Mouse (Mus musculus) testis, adult 2 months (tissue): Measurements from ENCODE around the gene Tex36. TPM values are rescaled to one million over a fixed set of nuclear protein-coding genes. Genes with fewer than 3 reads are reported as not detected.

Experiments used
- H3K27ac ChIP-seq: fragments of 200-500 bp; 2 replicates; pipeline ENCODE4 v1.5.1; 2012; ENCODE audit warnings: low read depth, low read length; ENCODE audit not compliant: control insufficient read depth, insufficient read depth
- H3K27me3 ChIP-seq: fragments of 200-500 bp; 2 replicates; pipeline ENCODE4 v1.6.1; 2012; ENCODE audit warnings: mild to moderate bottlenecking, low read length, moderate library complexity; ENCODE audit not compliant: control insufficient read depth, insufficient read depth
- H3K36me3 ChIP-seq: fragments of 200-500 bp; 2 replicates; pipeline ENCODE4 v1.6.1; 2012; ENCODE audit warnings: mild to moderate bottlenecking, low read length; ENCODE audit not compliant: control insufficient read depth, insufficient read depth
- H3K4me1 ChIP-seq: fragments of 200-500 bp; 2 replicates; pipeline ENCODE4 v1.6.1; 2012; ENCODE audit warnings: low read length; ENCODE audit not compliant: control insufficient read depth, insufficient read depth
- H3K4me3 ChIP-seq: fragments of 200-500 bp; 2 replicates; pipeline ENCODE4 v1.5.1; 2012; ENCODE audit warnings: low read depth, mild to moderate bottlenecking, low read length, moderate library complexity, mixed read lengths; ENCODE audit not compliant: control insufficient read depth
- CTCF ChIP-seq: fragments of 200-500 bp; IDR thresholded peaks from 2 replicates; pipeline ENCODE4 v1.5.1; 2012; ENCODE audit warnings: low read depth, mild to moderate bottlenecking, inconsistent platforms, low read length, moderate library complexity; ENCODE audit not compliant: control insufficient read depth, insufficient read depth, insufficient replicate concordance
- POLR2A ChIP-seq: fragments of 200-500 bp; IDR thresholded peaks from 2 replicates; pipeline ENCODE4 v1.6.1; 2012; ENCODE audit warnings: low read depth, mild to moderate bottlenecking, inconsistent platforms, low read length, moderate library complexity; ENCODE audit not compliant: control insufficient read depth
- polyA plus RNA-seq: library from polyadenylated mRNA; depleted of rRNA; stranded (reverse); fragments of >200 nt; gene quantifications from 2 replicates; pipeline ENCODE4 v1.2.3, GENCODE M21; 2012

Tex36 gene
- polyA plus RNA-seq, 1 experiment = 137 TPM

DNA sequence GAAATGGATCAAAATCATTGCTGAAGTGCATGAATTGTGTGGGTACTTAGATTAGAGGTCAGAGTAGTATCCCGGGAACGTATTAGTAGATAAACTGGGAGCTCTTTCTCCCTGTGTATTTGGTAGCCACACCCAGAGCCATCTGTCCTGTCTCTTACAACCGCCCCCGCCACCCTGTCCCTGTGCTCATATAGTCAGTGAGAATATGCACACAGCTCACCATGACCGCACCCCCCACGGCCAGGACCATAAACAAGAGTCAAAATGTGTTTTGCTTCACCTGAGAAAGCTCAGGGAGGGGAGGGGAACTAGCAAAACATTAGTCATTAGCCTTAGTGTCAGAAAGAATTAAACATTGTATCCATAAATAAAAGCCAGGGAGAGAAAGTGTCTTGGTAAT is 18.7 kb downstream of the Tex36 start:
- H3K4me3 ChIP-seq = no peak overlapping the region
- no peak for TF ChIP-seq CTCF
- TF ChIP-seq POLR2A = no peak
- no peaks in the 10 kb centered on the region for H3K4me1 ChIP-seq

DNA sequence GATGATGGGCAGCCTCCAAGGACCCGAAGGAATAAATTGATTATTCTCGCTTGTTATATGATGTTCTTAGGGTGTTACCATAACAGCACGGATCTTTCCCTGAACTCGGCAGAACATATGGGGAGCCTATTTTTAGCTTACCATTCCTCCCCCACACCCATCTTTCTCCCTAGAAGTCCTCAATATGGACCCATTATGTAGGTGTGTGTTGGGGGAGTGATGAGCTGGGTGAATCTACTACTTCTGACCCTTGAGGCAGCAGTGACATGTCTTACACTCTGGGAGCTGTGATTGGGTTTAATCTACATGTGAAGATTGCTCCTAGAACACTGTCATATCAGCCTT is 21.7 kb downstream of the Tex36 start:
- H3K36me3 ChIP-seq = no peaks in the 10 kb centered on the region
- H3K27me3 ChIP-seq = no peaks in the 10 kb centered on the region
- TF ChIP-seq CTCF = no peak
- TF ChIP-seq POLR2A = no peak
- H3K4me3 ChIP-seq = no peak overlapping the region
- H3K4me1 ChIP-seq = no peaks in the 10 kb centered on the region
- H3K27ac ChIP-seq = no peak overlapping the region

More for the DNA sequence above, 18.7 kb downstream of the Tex36 start:
- Histone ChIP-seq H3K27me3 (no peaks in the 10 kb centered on the region), H3K27ac (no peak overlapping the region), H3K36me3 (no peaks in the 10 kb centered on the region)

GRCm38 (mm10) chr7:133579491-133580295 is 22.3 kb downstream of the Tex36 start:
- Histone ChIP-seq H3K4me1 (no peaks in the 10 kb centered on the region), H3K27ac (no peak overlapping the region), H3K4me3 (no peak overlapping the region), H3K36me3 (no peaks in the 10 kb centered on the region), H3K27me3 (no peaks in the 10 kb centered on the region)
- TF ChIP-seq CTCF (no peak; the same call in 1 of the 2 replicates), POLR2A (no peak)

DNA sequence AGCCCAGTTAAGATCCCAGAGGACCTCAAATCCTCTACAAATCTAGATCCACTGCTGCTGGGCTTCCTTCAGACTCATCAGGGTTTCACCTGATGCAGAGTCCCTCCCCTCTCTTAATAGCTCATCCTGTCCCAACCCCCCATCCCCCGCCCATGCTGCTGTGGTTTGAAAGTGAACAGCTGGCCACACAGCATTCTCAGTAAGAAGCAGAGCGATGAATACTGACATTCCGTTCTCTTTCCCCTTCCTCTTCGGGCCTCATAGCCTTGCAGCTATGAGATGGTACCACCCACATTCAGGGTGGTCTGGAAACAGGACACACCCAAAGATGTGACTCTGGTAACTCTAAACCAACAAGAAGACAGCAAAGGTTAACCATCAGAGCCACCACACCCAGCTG is 25.1 kb downstream of the Tex36 start:
- TF ChIP-seq POLR2A = no peak
- no peak for TF ChIP-seq CTCF
- Histone ChIP-seq H3K27me3 (no peaks in the 10 kb centered on the region), H3K27ac (no peak overlapping the region), H3K36me3 (no peaks in the 10 kb centered on the region), H3K4me1 (no peaks in the 10 kb centered on the region), H3K4me3 (no peak overlapping the region)

- Histone ChIP-seq H3K36me3 (no peaks in the 10 kb centered on the region), H3K4me1 (no peaks in the 10 kb centered on the region), H3K4me3 (no peak overlapping the region), H3K27ac (no peak overlapping the region), H3K27me3 (no peaks in the 10 kb centered on the region)
- TF ChIP-seq POLR2A (no peak), CTCF (no peak)
Measured at GRCm38 (mm10) chr7:133576281-133576680, 25.7 kb downstream of the Tex36 start.

DNA sequence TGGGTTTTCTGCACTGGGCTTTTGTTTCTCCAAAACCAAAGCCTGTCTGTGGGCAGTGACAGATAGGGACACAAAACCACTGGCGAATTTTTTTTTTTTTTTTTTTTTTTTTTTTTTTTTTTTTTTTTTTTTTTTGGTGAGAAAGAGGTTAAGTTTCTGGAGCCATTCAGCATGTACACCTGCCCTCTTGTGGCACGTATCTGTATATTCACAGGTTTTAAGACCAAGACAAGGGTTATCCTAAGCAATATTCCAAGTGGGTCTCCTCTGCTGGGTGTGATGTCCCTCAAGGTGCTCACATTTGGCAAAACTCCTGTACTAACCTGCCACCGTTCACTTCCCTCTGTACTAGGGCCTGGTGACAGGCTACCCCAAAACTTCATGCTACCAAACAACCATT is 30.0 kb downstream of the Tex36 start:
- H3K36me3 ChIP-seq = no peaks in the 10 kb centered on the region
- H3K27me3 ChIP-seq = no peaks in the 10 kb centered on the region
- TF ChIP-seq POLR2A (no peak), CTCF (no peak)
- no peak overlapping the region for H3K4me3 ChIP-seq
- H3K27ac ChIP-seq = no peak overlapping the region
- H3K4me1 ChIP-seq = no peaks in the 10 kb centered on the region

DNA sequence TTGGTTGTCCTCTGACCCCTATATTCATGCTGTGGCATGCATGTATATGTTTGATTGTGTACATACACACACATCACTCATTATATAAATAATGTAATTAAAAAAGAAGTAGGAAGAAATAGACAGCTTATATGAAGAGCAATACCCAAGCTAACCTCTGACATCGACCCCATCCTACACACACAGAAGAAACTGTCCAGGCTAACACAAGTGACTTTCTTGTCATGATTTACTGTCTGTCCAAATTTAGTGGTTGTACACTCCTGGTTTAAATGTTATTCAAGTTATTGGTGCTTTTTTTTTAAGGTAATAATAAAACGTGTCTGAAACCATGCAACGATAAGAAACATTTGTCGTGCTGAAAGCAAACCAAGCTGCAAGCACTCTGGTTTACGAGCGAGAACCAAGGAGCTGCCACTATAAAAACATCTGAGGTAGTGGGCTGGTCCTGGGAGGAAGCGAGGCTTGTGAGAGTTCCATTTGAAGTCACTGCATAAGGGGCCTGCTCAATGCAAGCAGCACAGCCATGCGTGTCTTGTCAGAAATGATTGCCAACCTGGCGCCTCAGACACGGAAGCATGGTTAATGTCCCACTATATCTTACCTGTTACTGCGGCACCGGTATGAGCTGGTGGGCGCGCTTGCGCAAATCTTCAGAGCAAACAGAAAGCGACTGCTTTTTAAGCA is 32.6 kb downstream of the Tex36 start:
- H3K4me3 ChIP-seq = no peak overlapping the region

More for the DNA sequence above, 32.6 kb downstream of the Tex36 start:
- H3K4me1 ChIP-seq = no peaks in the 10 kb centered on the region
- H3K27ac ChIP-seq = no peak overlapping the region
- H3K27me3 ChIP-seq = no peaks in the 10 kb centered on the region
- H3K36me3 ChIP-seq = no peaks in the 10 kb centered on the region
- TF ChIP-seq CTCF = no peak
- no peak for TF ChIP-seq POLR2A
